Comparison of ENCODE assay signal across 7 mouse cellular contexts in the genomic region with DNA sequence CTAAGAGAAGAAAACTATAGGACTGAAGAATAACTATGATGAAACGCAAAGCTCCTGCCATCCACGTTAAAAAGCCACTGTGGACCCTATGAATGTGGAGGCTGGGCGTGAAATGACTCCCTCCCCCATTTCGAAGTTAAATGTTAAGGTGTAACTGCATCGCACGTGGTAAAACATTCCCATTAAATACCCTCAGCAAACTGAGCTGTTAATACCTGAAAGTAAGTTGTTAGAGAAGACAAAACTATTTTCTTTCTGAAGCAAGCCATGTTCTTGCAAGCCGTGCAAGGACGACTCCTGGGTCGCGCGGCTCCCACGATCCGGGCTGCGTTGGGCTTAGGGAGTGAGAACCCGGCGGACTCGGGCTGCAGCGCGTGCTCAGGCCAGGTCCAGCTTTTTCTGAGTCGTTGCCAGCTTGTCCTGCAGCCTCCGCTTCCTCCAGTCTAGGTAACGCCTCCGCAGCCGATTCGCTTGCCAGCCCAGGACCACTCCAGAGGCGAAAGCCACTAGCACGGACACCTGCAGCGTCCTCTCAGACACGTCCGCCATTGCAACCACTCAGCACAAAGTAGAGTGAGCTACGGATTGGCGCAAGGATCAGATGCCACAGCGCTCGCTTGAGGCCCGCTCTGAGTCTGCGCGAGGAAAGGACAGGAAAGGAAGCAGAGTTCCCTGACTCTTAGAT. TPM values are rescaled to one million over a fixed set of nuclear protein-coding genes. Genes with fewer than 3 reads are reported as not detected.
DNase-seq lines count a peak whose midpoint lies in the region; ATAC-seq and TF ChIP-seq lines count a peak whose summit lies in the region.

A gene (minus strand): TSS at position 570 of the 685 bp plus-strand sequence.

- peaks cover 32% of the 10 kb centered on the region for H3K4me1 ChIP-seq in embryonic facial prominence, embryonic 10.5 days
- peaks cover 8% of the 10 kb centered on the region; the same call in 1 of the 2 replicates for H3K4me1 ChIP-seq in intestine, postnatal 0 days (replicated peaks; ENCODE audit: control insufficient read depth, insufficient read depth, low read length)
- H3K4me1 ChIP-seq in midbrain, embryonic 12.5 days = peaks cover 29% of the 10 kb centered on the region
- peaks cover 4% of the 10 kb centered on the region; the same call in 1 of the 2 replicates for H3K4me1 ChIP-seq in small intestine, adult 2 months (ENCODE audit: control insufficient read depth, insufficient read depth, insufficient read length, low read length)

- no peaks in the 10 kb centered on the region for H3K9me3 ChIP-seq in embryonic facial prominence, embryonic 10.5 days
- no peaks in the 10 kb centered on the region for H3K9me3 ChIP-seq in intestine, postnatal 0 days (ENCODE audit: control insufficient read depth)
- H3K9me3 ChIP-seq in midbrain, embryonic 12.5 days = no peaks in the 10 kb centered on the region

- WGBS in embryonic facial prominence, embryonic 10.5 days = 4% methylated on average over 37 of the region's 37 CpGs
- 1% methylated on average over 37 of the region's 37 CpGs for WGBS in intestine, postnatal 0 days
- 1% methylated on average over 37 of the region's 37 CpGs for WGBS in midbrain, embryonic 12.5 days
- under 1% methylated on average over 37 of the region's 37 CpGs for WGBS in small intestine, adult 2 months

- H3K4me2 ChIP-seq in intestine, postnatal 0 days (replicated peaks; ENCODE audit: low read depth) = peak within 1 kb of the TSS; percentile 72
- peak within 1 kb of the TSS; percentile 64 for H3K4me2 ChIP-seq in midbrain, embryonic 12.5 days (replicated peaks)

- intact Hi-C loops in left cerebral cortex, postnatal 4 days (cut with DNase I) = no loop called here

- H3K4me3 ChIP-seq in embryonic facial prominence, embryonic 10.5 days = peak within 1 kb of the TSS; percentile 66
- H3K4me3 ChIP-seq in intestine, postnatal 0 days (ENCODE audit: low read depth, low read length) = peak within 1 kb of the TSS; percentile 74
- H3K4me3 ChIP-seq in midbrain, embryonic 12.5 days = peak within 1 kb of the TSS; percentile 77
- H3K4me3 ChIP-seq in small intestine, adult 2 months (ENCODE audit: low read depth, low read length) = peak within 1 kb of the TSS; percentile 84

- H3K36me3 ChIP-seq in embryonic facial prominence, embryonic 10.5 days (replicated peaks) = no peaks in the 10 kb centered on the region
- H3K36me3 ChIP-seq in intestine, postnatal 0 days (ENCODE audit: control insufficient read depth, insufficient read depth) = no peaks in the 10 kb centered on the region
- no peaks in the 10 kb centered on the region for H3K36me3 ChIP-seq in midbrain, embryonic 12.5 days
- H3K36me3 ChIP-seq in small intestine, adult 2 months (ENCODE audit: control insufficient read depth, insufficient read depth, low read length) = no peaks in the 10 kb centered on the region

- peak within 1 kb of the TSS; percentile 58 for H3K9ac ChIP-seq in intestine, postnatal 0 days (ENCODE audit: low read depth, low read length)
- peak within 1 kb of the TSS; percentile 80 for H3K9ac ChIP-seq in midbrain, embryonic 12.5 days (replicated peaks)

- 0 out of 2 replicates have a peak, but pooled peaks have one; percentile 9 for TF ChIP-seq CTCF in intestine, postnatal 0 days (IDR thresholded peaks at IDR 0.05; ENCODE audit: low read depth)
- TF ChIP-seq CTCF in small intestine, adult 2 months (IDR thresholded peaks at IDR 0.05; ENCODE audit: extremely low read depth, insufficient read length, insufficient replicate concordance, low read depth, low read length) = no peak

- peak; percentile 71; the same call in 1 of the 2 replicates for TF ChIP-seq POLR2A in small intestine, adult 2 months (IDR thresholded peaks at IDR 0.05; ENCODE audit: low read depth, low read length)

- peak within 1 kb of the TSS; percentile 89 for H3K27ac ChIP-seq in embryonic facial prominence, embryonic 10.5 days (replicated peaks)
- H3K27ac ChIP-seq in intestine, postnatal 0 days (ENCODE audit: low read depth, low read length) = peak within 1 kb of the TSS; percentile 51
- peak within 1 kb of the TSS; percentile 85 for H3K27ac ChIP-seq in midbrain, embryonic 12.5 days (replicated peaks)
- H3K27ac ChIP-seq in small intestine, adult 2 months (ENCODE audit: insufficient read depth, low read depth, low read length) = peak within 1 kb of the TSS; percentile 28

- peak; percentile 94 for ATAC-seq in intestine, postnatal 0 days
- peak; percentile 93 for ATAC-seq in midbrain, embryonic 12.5 days (ENCODE audit: low FRiP score, low read depth)

- peak; percentile 93 for DNase-seq in adrenal gland, postnatal 10 days
- DNase-seq in embryonic facial prominence, embryonic 10.5 days (ENCODE audit: low spot score) = peak; percentile 89
- DNase-seq in gonadal fat pad, adult 2 months (ENCODE audit: low read depth) = peak; percentile 70
- peak; percentile 92 for DNase-seq in left cerebral cortex, postnatal 4 days

- no peaks in the 10 kb centered on the region for H3K27me3 ChIP-seq in embryonic facial prominence, embryonic 10.5 days (replicated peaks; ENCODE audit: low read depth, poor library complexity, severe bottlenecking)
- no peaks in the 10 kb centered on the region for H3K27me3 ChIP-seq in intestine, postnatal 0 days (replicated peaks; ENCODE audit: control insufficient read depth, insufficient read depth, low read length)
- H3K27me3 ChIP-seq in midbrain, embryonic 12.5 days = no peaks in the 10 kb centered on the region
- no peaks in the 10 kb centered on the region for H3K27me3 ChIP-seq in small intestine, adult 2 months (ENCODE audit: control insufficient read depth, insufficient read depth, low read length)

RNA-seq across cellular contexts. Expression of the gene that starts here (rescaled TPM):
- total RNA-seq in adrenal gland, postnatal 10 days (2021) = 10 to 100 TPM; 62.8 to 68.3 TPM
- polyA plus RNA-seq in embryonic facial prominence, embryonic 10.5 days (2016; fragmentation: Nextera tagmentation; extraction: Ambion mirVana) = 20.7 and 22.2 TPM in 2 replicates
- polyA plus RNA-seq in gonadal fat pad, adult 2 months (2012; rRNA removed) = 74.5 and 96.6 TPM in 2 replicates
- polyA plus RNA-seq in intestine, postnatal 0 days (2015; fragmentation: Nextera tagmentation; extraction: Ambion mirVana) = 50.0 and 50.6 TPM in 2 replicates
- total RNA-seq in left cerebral cortex, postnatal 4 days (2021) = 10 to 100 TPM; 25.2 to 27.6 TPM
- 30.6 and 31.7 TPM in 2 replicates for polyA plus RNA-seq in midbrain, embryonic 12.5 days (2016; fragmentation: Nextera tagmentation; extraction: Ambion mirVana)
- polyA plus RNA-seq in small intestine, adult 2 months (2012; rRNA removed) = 55.9 and 60.7 TPM in 2 replicates

Comparison
In these comparisons a context has a peak if more than half of its experiments do, and no peak if none do; other contexts are left out.
1. Peak in every context shown above with its lines: DNase-seq, ATAC-seq, H3K4me3 ChIP-seq and H3K27ac ChIP-seq.
2. H3K27ac ChIP-seq: peak in every context shown above with its lines; median percentile 89 in embryonic facial prominence, embryonic 10.5 days; 85 in midbrain, embryonic 12.5 days; 51 in intestine, postnatal 0 days; 28 in small intestine, adult 2 months.